Mouse (Mus musculus) forebrain, embryonic 11.5 days (tissue): ENCODE measurements around the gene Bub3. TPM values are rescaled to one million over a fixed set of nuclear protein-coding genes. Genes with fewer than 3 reads are reported as not detected.

Source experiments
- ATAC-seq: fragments of 200-750 bp; cut with Nextera tagmentation; replicated peaks from 2 replicates; pipeline ENCODE4 v1.8.0; 2017; ENCODE audit warnings: moderate TSS enrichment; ENCODE audit not compliant: low FRiP score
- DNase-seq: peaks from one replicate; pipeline ENCODE4 v3.0.0-alpha.2; 2017; ENCODE audit warnings: low spot score
- H3K27ac ChIP-seq: fragments of 300-500 bp; sonication (generic); 2 replicates; pipeline ENCODE4 v1.5.1; 2014; ENCODE audit warnings: low read depth, low read length
- H3K27me3 ChIP-seq: fragments of 300-500 bp; sonication (generic); 2 replicates; pipeline ENCODE4 v1.6.1; 2014; ENCODE audit warnings: mild to moderate bottlenecking, low read length, mixed read lengths; ENCODE audit not compliant: control insufficient read depth, insufficient read depth
- H3K36me3 ChIP-seq: fragments of 300-500 bp; sonication (generic); 2 replicates; pipeline ENCODE4 v1.6.1; 2014; ENCODE audit warnings: mild to moderate bottlenecking, low read length, moderate library complexity, mixed read lengths; ENCODE audit not compliant: control insufficient read depth, insufficient read depth
- H3K4me1 ChIP-seq: fragments of 300-500 bp; sonication (generic); replicated peaks from 2 replicates; pipeline ENCODE4 v1.6.1; 2014; ENCODE audit warnings: low read length, mixed read lengths; ENCODE audit not compliant: control insufficient read depth, insufficient read depth
- H3K4me2 ChIP-seq: fragments of 300-500 bp; sonication (generic); 2 replicates; pipeline ENCODE4 v1.6.1; 2014; ENCODE audit warnings: low read depth, mild to moderate bottlenecking, low read length, moderate library complexity, mixed read lengths; ENCODE audit not compliant: severe bottlenecking
- H3K4me3 ChIP-seq: fragments of 300-500 bp; sonication (generic); 2 replicates; pipeline ENCODE4 v1.5.1; 2014; ENCODE audit warnings: low read depth, low read length
- H3K9ac ChIP-seq: fragments of 300-500 bp; sonication (generic); 2 replicates; pipeline ENCODE4 v1.6.1; 2014; ENCODE audit warnings: low read length
- H3K9me3 ChIP-seq: fragments of 300-500 bp; sonication (generic); 2 replicates; pipeline ENCODE4 v1.6.1; 2016; ENCODE audit warnings: low read length, mixed read lengths; ENCODE audit not compliant: control insufficient read depth
- WGBS: fragments of 180-500 bp; shearing (Covaris S2); extraction: QIAGEN DNeasy Blood & Tissue Kit; methylation state at CpG from one replicate; pipeline ENCODE4 v1.1.7; 2014; 5-methylcytosine and 5-hydroxymethylcytosine counted together
- polyA plus RNA-seq: library from polyadenylated mRNA; unstranded; fragments of >200 nt; fragmentation: Nextera tagmentation; extraction: Ambion mirVana; gene quantifications from 2 replicates; pipeline ENCODE4 v1.2.1, GENCODE M21; 2014

The Bub3 gene
- polyA plus RNA-seq, 1 experiment from 2014 or later: 256 TPM

DNA sequence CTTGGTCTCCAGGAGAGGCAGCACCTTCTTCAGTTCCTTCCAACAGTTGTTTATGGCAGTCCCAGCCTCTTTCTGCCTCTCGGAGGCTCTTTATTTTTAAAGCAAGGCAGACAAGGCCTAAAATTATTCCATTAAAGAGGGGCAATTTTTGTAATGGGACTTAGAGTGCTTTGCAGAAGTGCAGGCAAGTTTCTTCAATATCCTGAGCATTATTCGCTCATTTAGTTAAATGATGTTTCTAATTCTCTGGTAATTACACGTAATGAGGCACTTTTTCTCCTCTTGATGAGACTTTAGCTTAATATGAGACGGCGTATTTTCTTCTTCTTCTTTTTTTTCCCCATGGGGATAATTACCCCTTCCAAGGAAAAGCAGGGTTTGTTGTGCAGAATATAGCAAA, 25.5 kb downstream of the Bub3 start:
- WGBS: 83% methylated on average over 5 of the region's 5 CpGs
- peaks cover 2% of the 10 kb centered on the region; the same call in 1 of the 2 replicates for H3K27me3 ChIP-seq
- no peaks in the 10 kb centered on the region for H3K36me3 ChIP-seq
- H3K4me1 ChIP-seq: no peaks in the 10 kb centered on the region
- ATAC-seq: no peak
- H3K4me2 ChIP-seq: no peak overlapping the region
- DNase-seq: no peak
- H3K9me3 ChIP-seq: no peaks in the 10 kb centered on the region
- no peak overlapping the region for H3K27ac ChIP-seq
- H3K4me3 ChIP-seq: no peak overlapping the region
- H3K9ac ChIP-seq: no peak overlapping the region

DNA sequence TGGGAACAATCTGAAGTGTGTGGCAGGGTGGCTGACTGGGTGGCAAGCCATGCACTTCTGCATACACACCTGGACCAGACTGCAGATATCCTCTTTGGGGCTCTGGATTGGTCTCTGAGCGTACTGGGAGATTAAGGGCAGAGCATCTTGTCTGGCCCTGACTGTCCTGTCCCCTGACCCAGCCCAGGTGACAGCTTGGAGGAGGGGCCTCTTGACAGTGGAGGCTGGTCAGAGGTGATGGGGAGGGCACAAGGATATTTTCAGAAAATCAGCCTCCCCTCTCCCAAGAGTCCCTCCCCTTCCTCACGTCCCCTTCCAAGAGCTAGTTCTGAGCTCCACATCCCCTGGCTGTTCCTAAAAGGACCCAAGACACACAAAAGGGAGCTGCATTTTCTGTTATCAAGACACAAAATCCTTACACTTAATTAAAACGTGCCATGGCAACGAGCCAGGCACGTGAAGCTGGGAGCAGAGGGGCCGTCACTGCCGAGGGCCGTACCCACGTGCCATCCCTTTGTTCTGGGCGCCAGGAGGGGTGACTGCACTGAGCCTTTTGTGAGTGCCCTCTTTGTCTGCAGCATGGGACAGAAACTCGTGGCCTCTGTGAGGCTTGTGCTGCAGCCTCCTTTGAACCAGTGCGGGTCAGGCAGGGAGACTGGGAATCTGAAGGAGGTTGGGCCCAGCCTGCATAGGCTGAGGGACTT, 37.9 kb downstream of the Bub3 start:
- peak overlapping the region; percentile 32 for H3K9ac ChIP-seq
- no peak overlapping the region for H3K27ac ChIP-seq
- H3K4me3 ChIP-seq: no peak overlapping the region
- peak overlapping the region; percentile 27; the same call in 1 of the 2 replicates for H3K4me2 ChIP-seq
- peak; percentile 93 for ATAC-seq
- H3K27me3 ChIP-seq: peaks cover 33% of the 10 kb centered on the region
- DNase-seq: peak; percentile 88
- H3K9me3 ChIP-seq: no peaks in the 10 kb centered on the region
- WGBS: 8% methylated on average over 12 of the region's 12 CpGs
- no peaks in the 10 kb centered on the region for H3K36me3 ChIP-seq
- H3K4me1 ChIP-seq: peaks cover 15% of the 10 kb centered on the region

DNA sequence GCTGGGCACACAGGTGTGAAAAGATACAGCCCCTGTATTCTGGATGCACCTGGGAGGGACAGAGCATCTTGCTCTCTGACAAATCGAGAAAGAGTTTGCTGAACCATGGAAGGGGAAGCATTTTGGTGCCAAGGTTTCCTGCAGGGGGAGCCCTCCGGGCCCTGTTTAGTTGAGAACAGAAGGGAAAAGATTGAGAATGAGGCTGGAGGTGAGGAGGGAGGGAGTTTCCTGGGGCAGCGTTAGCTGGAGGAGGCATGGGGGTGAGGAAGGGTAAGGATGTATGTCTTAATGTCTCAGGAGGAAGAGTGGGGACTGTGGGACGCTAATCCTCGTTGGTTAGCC, 38.4 kb downstream of the Bub3 start:
- WGBS: 2% methylated on average over 5 of the region's 5 CpGs
- Histone ChIP-seq H3K9me3 (no peaks in the 10 kb centered on the region), H3K27me3 (peaks cover 33% of the 10 kb centered on the region), H3K9ac (peak overlapping the region; percentile 32), H3K4me3 (no peak overlapping the region), H3K4me1 (peaks cover 17% of the 10 kb centered on the region), H3K4me2 (peak overlapping the region; percentile 27; the same call in 1 of the 2 replicates), H3K27ac (no peak overlapping the region), H3K36me3 (no peaks in the 10 kb centered on the region)
- peak; percentile 44 for ATAC-seq
- peak; percentile 83 for DNase-seq

DNA sequence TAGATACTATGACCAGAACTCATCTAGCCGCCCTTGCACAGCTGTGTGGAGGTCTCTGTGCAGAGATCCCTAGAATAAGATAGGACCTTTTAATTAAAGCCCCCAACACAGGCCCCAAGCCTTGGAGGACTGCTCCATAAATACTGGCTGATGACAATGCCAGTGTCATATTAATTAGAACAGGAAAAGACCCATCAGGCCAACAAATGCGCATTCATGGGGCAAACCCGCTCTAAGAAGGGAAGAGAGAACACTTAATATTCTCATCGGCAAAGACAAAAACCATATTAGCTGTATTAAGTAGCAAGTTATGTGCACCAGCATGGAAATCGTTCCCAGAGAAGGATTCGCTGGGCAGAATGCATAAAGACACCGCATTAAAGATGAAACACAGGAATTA, 42.1 kb downstream of the Bub3 start:
- peaks cover 26% of the 10 kb centered on the region for H3K27me3 ChIP-seq
- peaks cover 17% of the 10 kb centered on the region for H3K4me1 ChIP-seq
- 78% methylated on average over 7 of the region's 7 CpGs for WGBS
- no peaks in the 10 kb centered on the region for H3K36me3 ChIP-seq
- H3K27ac ChIP-seq: no peak overlapping the region
- no peak overlapping the region for H3K9ac ChIP-seq
- ATAC-seq (no peak), DNase-seq (peak; percentile 18)
- no peak overlapping the region for H3K4me2 ChIP-seq
- H3K4me3 ChIP-seq: no peak overlapping the region
- H3K9me3 ChIP-seq: no peaks in the 10 kb centered on the region

DNA sequence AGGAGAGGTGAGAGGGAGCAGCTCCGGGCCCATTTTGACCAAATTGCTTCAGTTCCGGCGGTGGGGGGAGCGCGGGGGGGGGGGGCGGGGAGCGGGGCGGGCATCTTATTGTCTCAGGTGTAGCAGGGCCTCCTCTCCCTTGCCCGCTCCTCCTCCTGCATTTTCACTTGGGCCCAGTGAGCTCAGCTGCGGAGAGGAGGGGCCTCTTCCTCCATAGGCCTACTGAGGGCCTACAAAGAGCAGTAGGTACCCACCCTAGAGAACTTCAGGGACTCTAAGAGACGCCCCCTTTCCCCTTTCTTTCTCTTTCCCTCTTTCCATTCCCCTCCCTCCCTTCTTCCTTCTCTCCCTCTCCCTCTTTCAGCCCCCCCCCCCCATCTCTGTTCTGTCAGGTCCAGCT, 43.2 kb downstream of the Bub3 start:
- Histone ChIP-seq H3K36me3 (no peaks in the 10 kb centered on the region), H3K27ac (no peak overlapping the region), H3K9me3 (no peaks in the 10 kb centered on the region), H3K9ac (no peak overlapping the region), H3K4me2 (no peak overlapping the region), H3K4me1 (peaks cover 9% of the 10 kb centered on the region), H3K27me3 (peaks cover 21% of the 10 kb centered on the region), H3K4me3 (no peak overlapping the region)
- DNase-seq: peak; percentile 47
- ATAC-seq: no peak
- WGBS: 4% methylated on average over 10 of the region's 11 CpGs

DNA sequence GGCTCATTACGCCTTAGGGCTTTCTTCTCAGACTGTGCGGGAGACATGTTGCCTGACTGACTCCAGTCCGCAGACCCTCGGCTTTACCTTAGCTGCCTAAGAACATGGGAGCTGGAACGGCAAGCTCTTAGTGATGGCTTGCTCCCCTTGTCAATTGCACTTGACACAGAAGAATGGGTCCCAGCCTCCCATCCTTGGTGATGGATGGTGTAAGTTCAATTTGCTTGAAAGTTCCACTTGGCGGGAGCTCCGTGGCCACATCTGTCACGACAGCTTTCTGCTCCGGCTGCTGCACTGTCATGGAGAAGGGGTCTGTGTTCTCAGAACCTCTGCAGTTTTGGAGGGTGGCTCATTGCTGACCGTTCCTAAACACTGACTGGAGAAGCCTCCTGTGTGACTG, 44.9 kb downstream of the Bub3 start:
- H3K4me3 ChIP-seq: no peak overlapping the region
- H3K4me2 ChIP-seq: no peak overlapping the region
- no peak overlapping the region for H3K9ac ChIP-seq
- DNase-seq: peak; percentile 30
- ATAC-seq: no peak
- H3K27me3 ChIP-seq: peaks cover 12% of the 10 kb centered on the region
- no peaks in the 10 kb centered on the region for H3K9me3 ChIP-seq
- 93% methylated on average over 10 of the region's 10 CpGs for WGBS
- no peaks in the 10 kb centered on the region for H3K36me3 ChIP-seq
- peaks cover 5% of the 10 kb centered on the region; the same call in 1 of the 2 replicates for H3K4me1 ChIP-seq
- no peak overlapping the region for H3K27ac ChIP-seq

DNA sequence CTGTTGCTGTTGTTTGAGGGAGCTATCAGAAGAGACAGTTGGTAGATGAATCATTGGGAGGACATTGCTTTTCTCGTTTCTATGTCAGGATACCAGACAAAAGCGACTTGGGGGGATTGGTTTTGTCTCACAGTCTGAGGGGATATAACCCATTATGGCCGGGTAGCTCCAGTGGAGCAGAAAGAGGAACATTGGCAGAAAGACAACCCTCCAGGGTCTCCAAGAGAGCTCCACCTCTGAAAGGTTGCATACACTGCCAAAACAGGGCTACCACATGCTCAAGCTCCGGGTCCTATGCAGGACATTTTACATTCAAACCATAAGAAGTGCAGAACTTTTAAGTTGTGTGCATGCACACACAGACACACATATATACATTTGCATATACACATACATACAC, 45.5 kb downstream of the Bub3 start:
- Histone ChIP-seq H3K4me3 (no peak overlapping the region), H3K4me1 (peaks cover 5% of the 10 kb centered on the region; the same call in 1 of the 2 replicates), H3K4me2 (no peak overlapping the region), H3K27ac (no peak overlapping the region), H3K9ac (no peak overlapping the region), H3K36me3 (no peaks in the 10 kb centered on the region), H3K9me3 (no peaks in the 10 kb centered on the region), H3K27me3 (peaks cover 10% of the 10 kb centered on the region; the same call in 1 of the 2 replicates)
- 72% methylated on average over 4 of the region's 4 CpGs for WGBS
- DNase-seq (peak; percentile 15), ATAC-seq (no peak)

DNA sequence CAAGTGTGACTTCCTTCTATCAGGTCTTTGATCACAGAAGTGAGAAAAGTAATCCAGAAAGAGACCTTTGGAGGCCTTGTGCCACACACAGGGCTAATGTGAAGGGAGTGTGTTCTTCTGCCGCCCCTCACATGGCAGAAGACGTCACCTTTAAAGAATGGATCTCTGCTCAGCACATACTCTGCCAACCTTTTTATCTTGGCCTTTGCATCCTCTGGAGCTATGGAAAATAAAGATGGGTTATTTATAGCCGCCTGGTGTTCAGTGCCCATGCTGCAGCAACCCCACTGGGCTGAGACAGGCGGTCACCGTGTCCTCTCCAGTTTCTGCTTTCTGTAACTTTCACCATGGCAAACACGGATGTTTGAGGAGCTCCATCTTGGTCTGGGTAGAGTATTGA, 48.0 kb downstream of the Bub3 start:
- no peak overlapping the region for H3K27ac ChIP-seq
- H3K36me3 ChIP-seq: no peaks in the 10 kb centered on the region
- DNase-seq: no peak
- H3K4me1 ChIP-seq: peaks cover under 1% of the 10 kb centered on the region; the same call in 1 of the 2 replicates
- 89% methylated on average over 6 of the region's 6 CpGs for whole genome bisulfite sequencing
- H3K27me3 ChIP-seq: peaks cover 2% of the 10 kb centered on the region; the same call in 1 of the 2 replicates
- H3K4me2 ChIP-seq: no peak overlapping the region
- H3K9me3 ChIP-seq: no peaks in the 10 kb centered on the region
- no peak for ATAC-seq
- no peak overlapping the region for H3K4me3 ChIP-seq
- no peak overlapping the region for H3K9ac ChIP-seq

DNA sequence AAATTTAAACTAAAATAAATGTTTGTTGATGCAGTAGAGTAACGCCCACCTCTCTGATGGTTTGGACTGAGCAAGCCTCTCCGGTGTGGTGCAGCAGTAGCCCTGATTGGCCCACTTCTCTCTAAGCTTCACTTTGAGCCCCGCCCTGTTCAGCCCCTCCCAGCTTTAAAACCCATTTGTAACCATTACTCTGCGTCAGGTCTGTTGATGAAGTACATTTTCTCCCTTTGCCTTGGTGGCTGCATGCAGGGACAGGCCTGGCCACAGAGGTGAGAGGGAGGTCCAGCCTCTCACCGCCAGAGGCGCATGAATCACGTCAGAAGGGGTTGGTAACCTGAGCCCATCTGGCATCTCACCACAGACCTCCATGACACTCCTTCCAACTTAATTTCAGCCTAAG, 49.7 kb downstream of the Bub3 start:
- 41% methylated on average over 7 of the region's 7 CpGs for WGBS

More for the DNA sequence above, 49.7 kb downstream of the Bub3 start:
- no peak overlapping the region for H3K4me2 ChIP-seq
- no peak for ATAC-seq
- H3K9me3 ChIP-seq: no peaks in the 10 kb centered on the region
- no peak overlapping the region for H3K9ac ChIP-seq
- H3K4me1 ChIP-seq: no peaks in the 10 kb centered on the region
- no peak overlapping the region for H3K27ac ChIP-seq
- no peak for DNase-seq
- no peak overlapping the region for H3K4me3 ChIP-seq
- no peaks in the 10 kb centered on the region; the same call in 1 of the 2 replicates for H3K27me3 ChIP-seq
- no peaks in the 10 kb centered on the region for H3K36me3 ChIP-seq
